Mouse (Mus musculus): Measurements from ENCODE around the gene Papss1.

DNA sequence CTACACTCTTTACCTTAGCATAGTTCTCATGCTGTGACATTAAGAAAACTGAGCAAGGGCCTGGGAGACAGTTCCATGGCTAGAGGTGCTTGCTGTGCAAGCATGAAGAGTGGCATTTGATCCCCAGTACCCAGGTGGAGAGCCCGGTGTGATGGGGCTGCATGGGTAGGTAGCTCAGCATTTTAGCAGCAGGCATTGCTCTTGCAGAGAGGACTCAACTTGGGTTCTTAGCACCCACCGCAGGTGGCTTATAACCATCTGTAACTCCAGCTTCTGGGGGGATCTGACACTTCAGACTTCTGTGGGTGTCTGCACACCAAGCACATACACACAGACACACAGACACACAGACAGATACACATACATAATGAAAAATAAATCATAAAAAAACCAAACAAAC is 69.5 kb downstream of the Papss1 start:
- no peak for TF ChIP-seq POLR2A (IDR thresholded peaks at IDR 0.05; ENCODE audit: borderline replicate concordance, low read depth, low read length)
- TF ChIP-seq CTCF (IDR thresholded peaks at IDR 0.05; ENCODE audit: low read depth, low read length): no peak
